Mouse (Mus musculus) naive thymus-derived CD4-positive, alpha-beta T cell, adult 5 months (primary cell): ENCODE results near the gene ccdc198. TPM values are rescaled to one million over a fixed set of nuclear protein-coding genes. Genes with fewer than 3 reads are reported as not detected.

Source experiments
- polyA plus RNA-seq: library from polyadenylated mRNA; unstranded; fragments of 100-300 nt; shearing (Covaris generic); gene quantifications from one replicate; pipeline ENCODE4 v1.2.1, GENCODE M21; 2017

The ccdc198 gene
- 0.10 TPM for polyA plus RNA-seq

DNA sequence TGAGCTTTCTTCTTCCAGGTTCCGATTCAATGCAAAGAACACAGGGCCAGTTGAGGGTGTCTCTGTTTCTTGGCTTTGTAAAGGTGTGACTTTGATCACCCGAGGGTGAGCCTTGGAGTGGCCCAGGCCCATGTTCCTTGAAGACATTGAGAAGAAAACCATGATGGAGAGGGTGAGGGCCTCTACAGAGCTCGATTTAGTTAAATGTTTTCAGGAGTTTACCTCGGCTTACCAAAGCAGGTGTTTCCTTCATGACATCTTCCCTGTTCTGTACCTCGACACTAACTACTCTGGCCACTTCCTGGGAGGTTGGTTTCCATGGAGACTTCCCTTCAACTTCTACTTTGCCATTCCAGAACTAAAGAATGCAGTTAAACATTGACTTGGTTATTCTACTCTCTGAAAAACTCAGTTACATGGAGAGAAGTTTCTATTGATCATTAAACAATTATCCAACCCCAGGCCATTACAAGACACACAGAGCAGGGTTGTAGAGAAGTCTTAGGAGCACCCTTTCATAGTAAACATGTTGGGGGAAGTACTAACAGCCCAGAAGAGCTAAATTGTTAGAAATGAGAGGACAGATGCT is at the start of gene ccdc198:
Gene ccdc198 (minus strand): TSS at position 349 of the 589 bp plus-strand sequence.

GRCm38 (mm10) chr14:49171867-49172581 is 73.2 kb downstream of the ccdc198 start, which contains the start of gene Naa30:
Naa30 (plus strand) TSS chr14:49172226.

Other genes with a start within 250 kb of the ccdc198 start
- 27.8 TPM for gene Ap5m1, start 179.4 kb downstream of the ccdc198 start, polyA plus RNA-seq
- gene Exoc5, start 178.8 kb downstream of the ccdc198 start, polyA plus RNA-seq, result 101 TPM
- gene Naa30, start 73.2 kb downstream of the ccdc198 start, polyA plus RNA-seq, result 62.8 TPM